Mouse (Mus musculus) liver, postnatal 0 days (tissue): ENCODE measurements around the gene Olfr1463. TPM values are rescaled to one million over a fixed set of nuclear protein-coding genes. Genes with fewer than 3 reads are reported as not detected.

Experiments used
- ATAC-seq: fragments of 200-750 bp; cut with Nextera tagmentation; 2 replicates; pipeline ENCODE4 v1.8.0; 2017; ENCODE audit warnings: mild to moderate bottlenecking, moderate library complexity
- DNase-seq: peaks from one replicate; pipeline ENCODE4 v3.0.0-alpha.2; 2016
- H3K27ac ChIP-seq: fragments of 300-500 bp; sonication (generic); 2 replicates; pipeline ENCODE4 v1.5.1; 2014; ENCODE audit warnings: antibody characterized with exemption, moderate library complexity, mild to moderate bottlenecking, low read depth
- H3K27me3 ChIP-seq: fragments of 300-500 bp; sonication (generic); 2 replicates; pipeline ENCODE4 v1.6.1; 2014; ENCODE audit warnings: low read length, control low read depth, mixed read lengths; ENCODE audit not compliant: insufficient read depth
- H3K36me3 ChIP-seq: fragments of 300-500 bp; sonication (generic); replicated peaks from 2 replicates; pipeline ENCODE4 v1.6.1; 2014; ENCODE audit warnings: mild to moderate bottlenecking, control low read depth, low read length, moderate library complexity, mixed read lengths; ENCODE audit not compliant: insufficient read depth
- H3K4me1 ChIP-seq: fragments of 300-500 bp; sonication (generic); 2 replicates; pipeline ENCODE4 v1.6.1; 2014; ENCODE audit warnings: antibody characterized with exemption, mild to moderate bottlenecking, control low read depth; ENCODE audit not compliant: insufficient read depth
- H3K4me2 ChIP-seq: fragments of 300-500 bp; sonication (generic); 2 replicates; pipeline ENCODE4 v1.6.1; 2014; ENCODE audit warnings: low read depth, mild to moderate bottlenecking, low read length, moderate library complexity, mixed read lengths
- H3K4me3 ChIP-seq: fragments of 300-500 bp; sonication (generic); 2 replicates; pipeline ENCODE4 v1.5.1; 2014; ENCODE audit warnings: low read depth, low read length
- H3K9ac ChIP-seq: fragments of 300-500 bp; sonication (generic); replicated peaks from 2 replicates; pipeline ENCODE4 v1.6.1; 2014; ENCODE audit warnings: mild to moderate bottlenecking, moderate library complexity
- H3K9me3 ChIP-seq: fragments of 300-500 bp; sonication (generic); 2 replicates; pipeline ENCODE4 v1.6.1; 2016; ENCODE audit warnings: mild to moderate bottlenecking, control low read depth, low read length, mixed read lengths
- CTCF ChIP-seq: sonication (generic); IDR thresholded peaks from 2 replicates; pipeline ENCODE4 v1.5.1; 2016; ENCODE audit warnings: antibody characterized with exemption, low read depth
- EP300 ChIP-seq: IDR thresholded peaks from 2 replicates; pipeline ENCODE4 v1.6.1; 2016; ENCODE audit warnings: antibody characterized with exemption, low read depth, mild to moderate bottlenecking
- WGBS: fragments of 180-500 bp; shearing (Covaris S2); extraction: QIAGEN DNeasy Blood & Tissue Kit; methylation state at CpG from one replicate; pipeline ENCODE4 v1.1.7; 2014; ENCODE audit not compliant: insufficient replicate concordance; 5-methylcytosine and 5-hydroxymethylcytosine counted together
- polyA plus RNA-seq: library from polyadenylated mRNA; unstranded; fragments of >200 nt; fragmentation: Nextera tagmentation; extraction: Ambion mirVana; gene quantifications from 2 replicates; pipeline ENCODE4 v1.2.1, GENCODE M21; 2015

Gene Olfr1463
- polyA plus RNA-seq, result not detected in 2 replicates

- H3K4me1 ChIP-seq, result no peaks in the 10 kb centered on the region
- H3K9ac ChIP-seq, result no peak within 1 kb of the TSS
- H3K4me2 ChIP-seq, result no peak within 1 kb of the TSS
- H3K9me3 ChIP-seq, result no peaks in the 10 kb centered on the region
- H3K27ac ChIP-seq, result no peak within 1 kb of the TSS
- TF ChIP-seq EP300 (no peak), CTCF (no peak)
- DNase-seq (no peak), ATAC-seq (no peak)
- no peaks in the 10 kb centered on the region for H3K27me3 ChIP-seq
- H3K4me3 ChIP-seq, result no peak within 1 kb of the TSS
- H3K36me3 ChIP-seq, result no peaks in the 10 kb centered on the region
These were observed at the start of gene Olfr1463 for GRCm38 (mm10) chr19:13231028-13231427. Gene Olfr1463, plus strand, starts transcription at chr19:13231328.

- Histone ChIP-seq H3K4me3 (no peak within 1 kb of the TSS), H3K9ac (no peak within 1 kb of the TSS), H3K4me1 (no peaks in the 10 kb centered on the region), H3K27ac (no peak within 1 kb of the TSS), H3K36me3 (no peaks in the 10 kb centered on the region), H3K9me3 (no peaks in the 10 kb centered on the region), H3K4me2 (no peak within 1 kb of the TSS), H3K27me3 (no peaks in the 10 kb centered on the region)
- ATAC-seq, result no peak
- TF ChIP-seq EP300, result no peak
- TF ChIP-seq CTCF, result no peak
- no peak for DNase-seq
- WGBS, result 63% methylated on average over 1 of the region's 1 CpGs
These were observed 45.7 kb upstream of the Olfr1463 start, which contains the start of gene Olfr1462 for GRCm38 (mm10) chr19:13185434-13185833. Gene Olfr1462, plus strand, starts transcription at chr19:13185734.

GRCm38 (mm10) chr19:13221666-13222065, 9.5 kb upstream of the Olfr1463 start:
- DNase-seq (no peak), ATAC-seq (no peak)
- H3K4me2 ChIP-seq, result no peak overlapping the region
- 82% methylated on average over 11 of the region's 11 CpGs for WGBS
- no peak overlapping the region for H3K4me3 ChIP-seq
- H3K27me3 ChIP-seq, result no peaks in the 10 kb centered on the region
- no peaks in the 10 kb centered on the region for H3K9me3 ChIP-seq
- no peak for TF ChIP-seq EP300
- no peak for TF ChIP-seq CTCF
- no peak overlapping the region for H3K9ac ChIP-seq
- no peak overlapping the region for H3K27ac ChIP-seq
- no peaks in the 10 kb centered on the region for H3K36me3 ChIP-seq
- no peaks in the 10 kb centered on the region for H3K4me1 ChIP-seq

Other genes starting within 250 kb of the Olfr1463 start
- gene Olfr1451, start 236.3 kb upstream of the Olfr1463 start, polyA plus RNA-seq, result not detected in 2 replicates
- gene Olfr1453, start 203.0 kb upstream of the Olfr1463 start, polyA plus RNA-seq, result not detected in 2 replicates
- not detected in 2 replicates for gene Olfr1454, start 170.7 kb upstream of the Olfr1463 start, polyA plus RNA-seq
- not detected in 2 replicates for gene Olfr1457, start 133.4 kb upstream of the Olfr1463 start, polyA plus RNA-seq
- gene Olfr1458, start 124.6 kb upstream of the Olfr1463 start, polyA plus RNA-seq, result not detected in 2 replicates
- gene Olfr1459, start 81.8 kb upstream of the Olfr1463 start, polyA plus RNA-seq, result not detected in 2 replicates
- gene Olfr1461, start 68.3 kb upstream of the Olfr1463 start, polyA plus RNA-seq, result not detected in 2 replicates
- gene Olfr1462, start 45.6 kb upstream of the Olfr1463 start, polyA plus RNA-seq, result not detected in 2 replicates
- gene Olfr1465, start 84.2 kb downstream of the Olfr1463 start, polyA plus RNA-seq, result not detected in 2 replicates
- not detected in 2 replicates for gene Olfr1466, start 107.5 kb downstream of the Olfr1463 start, polyA plus RNA-seq
- not detected in 2 replicates for gene Olfr1467, start 130.9 kb downstream of the Olfr1463 start, polyA plus RNA-seq
- gene Olfr1469, start 176.5 kb downstream of the Olfr1463 start, polyA plus RNA-seq, result not detected in 2 replicates
- gene Olfr1471, start 212.1 kb downstream of the Olfr1463 start, polyA plus RNA-seq, result not detected in 2 replicates
- not detected in 2 replicates for gene Olfr1472, start 224.8 kb downstream of the Olfr1463 start, polyA plus RNA-seq
- gene Olfr1474, start 238.2 kb downstream of the Olfr1463 start, polyA plus RNA-seq, result not detected in 2 replicates
- gene Olfr1475, start 248.9 kb downstream of the Olfr1463 start, polyA plus RNA-seq, result not detected in 2 replicates